Mouse (Mus musculus) CH12.LX (cell line): ENCODE measurements around the gene Tead1. TPM values are rescaled to one million over a fixed set of nuclear protein-coding genes. Genes with fewer than 3 reads are reported as not detected.

Experiments
- DNase-seq: peaks from one replicate; pipeline ENCODE4 v3.0.0-alpha.2; 2013; ENCODE audit errors: extremely low read depth
- H3K27ac ChIP-seq: 2 replicates; pipeline ENCODE4 v1.5.1; 2012; ENCODE audit warnings: low read depth, mild to moderate bottlenecking, control low read depth, moderate library complexity; ENCODE audit not compliant: insufficient read depth
- H3K27me3 ChIP-seq: replicated peaks from 2 replicates; pipeline ENCODE3; 2012; ENCODE audit warnings: inconsistent platforms
- H3K36me3 ChIP-seq, 2 experiments: replicated peaks in 1 of 2; 2 replicates each; pipeline versions ENCODE3 to v1.6.1; 2012; ENCODE audit warnings: inconsistent platforms in 1 of 2, low read length in 1 of 2, mild to moderate bottlenecking in 1 of 2, mixed read lengths in 1 of 2, moderate library complexity in 1 of 2; ENCODE audit not compliant: control insufficient read depth in 1 of 2, insufficient read depth in 1 of 2
- H3K4me1 ChIP-seq, 2 experiments: 2 replicates each; pipeline ENCODE4 v1.6.1; 2012; ENCODE audit warnings: inconsistent platforms in 1 of 2, moderate library complexity in 1 of 2; ENCODE audit not compliant: insufficient read depth in 2 of 2, control insufficient read depth in 1 of 2
- H3K4me2 ChIP-seq: 2 replicates; pipeline ENCODE4 v1.6.1; 2012; ENCODE audit warnings: low read depth, mild to moderate bottlenecking, control low read depth; ENCODE audit not compliant: poor library complexity, insufficient read depth, severe bottlenecking
- H3K4me3 ChIP-seq, 3 experiments: fragments of 150-350 bp in 1 of 3; sonication (generic) in 1 of 3; replicated peaks in 1 of 3; 2 replicates each; pipeline versions ENCODE3 to v1.5.1; 2011 to 2012; ENCODE audit warnings: low read depth in 2 of 3, low read length in 2 of 3, mild to moderate bottlenecking in 2 of 3, moderate library complexity in 2 of 3, control low read depth in 1 of 3, improper control_type of control experiment in 1 of 3, inconsistent platforms in 1 of 3, mixed read lengths in 1 of 3; ENCODE audit not compliant: poor library complexity in 1 of 3
- H3K79me2 ChIP-seq: replicated peaks from 2 replicates; pipeline ENCODE4 v1.6.1; 2012; ENCODE audit warnings: mild to moderate bottlenecking, moderate library complexity; ENCODE audit not compliant: control insufficient read depth, poor library complexity, insufficient read depth, severe bottlenecking; ENCODE audit errors: extremely low read depth
- H3K9ac ChIP-seq: 2 replicates; pipeline ENCODE4 v1.6.1; 2012; ENCODE audit warnings: low read depth, mild to moderate bottlenecking, control low read depth, moderate library complexity; ENCODE audit not compliant: insufficient read depth
- H3K9me3 ChIP-seq: replicated peaks from 2 replicates; pipeline ENCODE3; 2012; ENCODE audit warnings: low read length, inconsistent platforms, mixed read lengths
- BHLHE40 ChIP-seq: IDR thresholded peaks from 2 replicates; pipeline ENCODE4 v1.6.1; 2011; ENCODE audit warnings: mild to moderate bottlenecking, low read depth, low read length, improper control_type of control experiment
- CHD1 ChIP-seq: IDR thresholded peaks from 2 replicates; pipeline ENCODE4 v1.6.1; 2012; ENCODE audit warnings: low read depth, low read length, improper control_type of control experiment, inconsistent platforms
- CTCF ChIP-seq, 2 experiments: IDR thresholded peaks in 1 of 2; conservative IDR thresholded peaks in 1 of 2; 2 replicates each; pipeline ENCODE4 v1.5.1; 2011 to 2012; ENCODE audit warnings: low read depth in 2 of 2, low read length in 2 of 2, improper control_type of control experiment in 1 of 2, inconsistent platforms in 1 of 2, mild to moderate bottlenecking in 1 of 2, moderate library complexity in 1 of 2
- E2F4 ChIP-seq: IDR thresholded peaks from 2 replicates; pipeline ENCODE4 v1.6.1; 2011; ENCODE audit warnings: low read depth, low read length, improper control_type of control experiment; ENCODE audit not compliant: insufficient replicate concordance
- ETS1 ChIP-seq: conservative IDR thresholded peaks from 2 replicates; pipeline ENCODE4 v1.6.1; 2012; ENCODE audit warnings: low read depth, mild to moderate bottlenecking, inconsistent platforms, low read length, improper control_type of control experiment, moderate library complexity
- GABPA ChIP-seq: IDR thresholded peaks from 2 replicates; pipeline ENCODE4 v1.6.1; 2012; ENCODE audit warnings: low read depth, low read length, improper control_type of control experiment, inconsistent platforms; ENCODE audit not compliant: insufficient replicate concordance
- HCFC1 ChIP-seq: IDR thresholded peaks from 2 replicates; pipeline ENCODE4 v1.6.1; 2012; ENCODE audit warnings: low read depth, mild to moderate bottlenecking, inconsistent platforms, low read length, improper control_type of control experiment
- JUN ChIP-seq: IDR thresholded peaks from 2 replicates; pipeline ENCODE4 v1.6.1; 2011; ENCODE audit warnings: low read depth, mild to moderate bottlenecking, low read length, improper control_type of control experiment, moderate library complexity; ENCODE audit not compliant: insufficient read depth
- JUND ChIP-seq: conservative IDR thresholded peaks from 2 replicates; pipeline ENCODE4 v1.6.1; 2011; ENCODE audit warnings: low read depth, low read length, improper control_type of control experiment
- MAFK ChIP-seq: IDR thresholded peaks from 2 replicates; pipeline ENCODE4 v1.6.1; 2011; ENCODE audit warnings: low read length, improper control_type of control experiment; ENCODE audit not compliant: insufficient replicate concordance
- MAX ChIP-seq: IDR thresholded peaks from 2 replicates; pipeline ENCODE4 v1.6.1; 2011; ENCODE audit warnings: low read length, improper control_type of control experiment
- MAZ ChIP-seq: IDR thresholded peaks from 2 replicates; pipeline ENCODE4 v1.6.1; 2012; ENCODE audit warnings: low read depth, mild to moderate bottlenecking, inconsistent platforms, low read length, improper control_type of control experiment, moderate library complexity
- MYC ChIP-seq: IDR thresholded peaks from 2 replicates; pipeline ENCODE4 v1.6.1; 2011; ENCODE audit warnings: low read depth, mild to moderate bottlenecking, improper control_type of control experiment, low read length
- NELFE ChIP-seq: IDR thresholded peaks from 2 replicates; pipeline ENCODE4 v1.6.1; 2011; ENCODE audit warnings: low read depth, low read length, improper control_type of control experiment
- NRF1 ChIP-seq: IDR thresholded peaks from 2 replicates; pipeline ENCODE4 v1.6.1; 2014; ENCODE audit warnings: low read depth, mild to moderate bottlenecking, inconsistent platforms, low read length, improper control_type of control experiment, moderate library complexity
- PAX5 ChIP-seq: IDR thresholded peaks from 2 replicates; pipeline ENCODE4 v1.6.1; 2012; ENCODE audit warnings: low read length, inconsistent platforms, mixed read lengths
- POLR2AphosphoS2 ChIP-seq: IDR thresholded peaks from 2 replicates; pipeline ENCODE4 v1.6.1; 2011; ENCODE audit warnings: low read depth, low read length, improper control_type of control experiment
- RCOR1 ChIP-seq: conservative IDR thresholded peaks from 2 replicates; pipeline ENCODE4 v1.6.1; 2012; ENCODE audit warnings: low read depth, mild to moderate bottlenecking, inconsistent platforms, low read length, improper control_type of control experiment
- SIN3A ChIP-seq: IDR thresholded peaks from 2 replicates; pipeline ENCODE4 v1.6.1; 2012; ENCODE audit warnings: low read length, improper control_type of control experiment, inconsistent platforms
- SMC3 ChIP-seq: IDR thresholded peaks from 2 replicates; pipeline ENCODE4 v1.6.1; 2011; ENCODE audit warnings: low read depth, low read length, improper control_type of control experiment
- TBP ChIP-seq: conservative IDR thresholded peaks from 2 replicates; pipeline ENCODE4 v1.6.1; 2011; ENCODE audit warnings: low read depth, low read length, improper control_type of control experiment
- TCF12 ChIP-seq: IDR thresholded peaks from 2 replicates; pipeline ENCODE4 v1.6.1; 2014; ENCODE audit warnings: low read depth, mild to moderate bottlenecking, inconsistent platforms, low read length, improper control_type of control experiment
- UBTF ChIP-seq: IDR thresholded peaks from 2 replicates; pipeline ENCODE4 v1.6.1; 2012; ENCODE audit warnings: low read depth, mild to moderate bottlenecking, inconsistent platforms, low read length, improper control_type of control experiment, moderate library complexity
- USF1 ChIP-seq: IDR thresholded peaks from 2 replicates; pipeline ENCODE4 v1.6.1; 2014; ENCODE audit warnings: low read depth, mild to moderate bottlenecking, inconsistent platforms, low read length, improper control_type of control experiment
- ZC3H11A ChIP-seq: IDR thresholded peaks from 2 replicates; pipeline ENCODE4 v1.6.1; 2012; ENCODE audit warnings: low read depth, mild to moderate bottlenecking, inconsistent platforms, low read length, improper control_type of control experiment
- ZKSCAN1 ChIP-seq: IDR thresholded peaks from 2 replicates; pipeline ENCODE4 v1.6.1; 2012; ENCODE audit warnings: low read depth, inconsistent platforms, low read length, improper control_type of control experiment, borderline replicate concordance
- ZNF384 ChIP-seq: IDR thresholded peaks from 2 replicates; pipeline ENCODE4 v1.6.1; 2012; ENCODE audit warnings: low read depth, low read length, improper control_type of control experiment, inconsistent platforms
- dilution Hi-C: fragments of 300-500 bp; cut with MboI; formaldehyde crosslinking; loops from 2 replicates; pipeline ENCODE4 v1.14.3; 2020; ENCODE audit warnings: low sequenced_read_pairs; ENCODE audit not compliant: extremely low pct_unique_long_range_greater_than_20kb, extremely low pct_ligation_motif_present
- in situ Hi-C: fragments of 300-500 bp; cut with MboI; formaldehyde crosslinking; loops from 3 replicates; pipeline ENCODE4 v1.14.3; 2019; ENCODE audit warnings: low sequenced_read_pairs, low pct_ligation_motif_present, low pct_unique_long_range_greater_than_20kb, mixed read lengths
- polyA plus RNA-seq: library from polyadenylated mRNA; unstranded; fragments of >175 nt; gene quantifications from 2 replicates; pipeline ENCODE4 v1.2.1, GENCODE M21; 2012; ENCODE audit warnings: low read depth; ENCODE audit not compliant: insufficient read length
- total RNA-seq, 2 experiments: library from RNA; depleted of rRNA; stranded (reverse); fragments of 300-350 nt in 1 of 2; fragments of >200 nt in 1 of 2; gene quantifications; 2 replicates each; pipeline ENCODE4 v1.2.3; 2012 to 2014

Tead1 gene
- total and polyA plus RNA-seq, 3 experiments = not detected

DNA sequence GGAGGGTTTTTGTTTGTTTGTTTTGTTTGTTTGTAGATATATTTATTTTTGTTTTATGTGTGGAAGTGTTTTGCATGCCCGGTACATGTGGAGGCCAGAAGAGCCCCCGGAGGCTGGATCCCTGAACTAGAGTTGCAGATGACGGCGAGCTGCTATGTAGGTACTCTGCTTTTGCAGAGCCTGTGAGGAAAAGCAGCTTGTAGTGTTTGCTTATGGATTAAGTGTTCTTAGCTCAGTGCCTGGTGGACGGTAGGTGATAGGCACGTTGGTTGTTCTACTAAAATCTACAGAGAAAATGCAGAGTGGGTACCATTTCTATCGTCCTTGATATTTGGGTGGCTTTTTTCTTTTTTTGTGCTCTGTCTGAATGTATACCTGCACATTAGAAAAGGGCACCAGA is 192.6 kb downstream of the Tead1 start:
- H3K36me3 ChIP-seq = no peaks in the 10 kb centered on the region
- no peak overlapping the region for H3K4me3 ChIP-seq
- no peak overlapping the region for H3K9ac ChIP-seq
- no peak overlapping the region for H3K27ac ChIP-seq
- no peaks in the 10 kb centered on the region for H3K79me2 ChIP-seq
- no peaks in the 10 kb centered on the region for H3K4me1 ChIP-seq
- DNase-seq = no peak
- in situ Hi-C loops = no loop called here
- no peaks in the 10 kb centered on the region for H3K9me3 ChIP-seq
- no peak for TF ChIP-seq USF1
- TF ChIP-seq JUN = no peak
- no peak for TF ChIP-seq BHLHE40
- TF ChIP-seq CHD1 = no peak
- TF ChIP-seq POLR2AphosphoS2 = no peak
- no peak for TF ChIP-seq JUND
- no peak for TF ChIP-seq MYC
- no peak for TF ChIP-seq CTCF (conservative IDR thresholded peaks at IDR 0.05 in 1 of 2, IDR thresholded peaks at IDR 0.05 in 1 of 2; ENCODE audit: low read depth in 2 of 2, low read length in 2 of 2)
- no peak for TF ChIP-seq HCFC1
- TF ChIP-seq ZNF384 = no peak
- no peak for TF ChIP-seq ETS1
- no peak for TF ChIP-seq SMC3
- TF ChIP-seq SIN3A = no peak
- no peak for TF ChIP-seq ZC3H11A
- no peak for TF ChIP-seq MAFK
- TF ChIP-seq GABPA = no peak
- dilution Hi-C loops = no loop called here
- H3K4me2 ChIP-seq = no peak overlapping the region
- no peaks in the 10 kb centered on the region for H3K27me3 ChIP-seq

DNA sequence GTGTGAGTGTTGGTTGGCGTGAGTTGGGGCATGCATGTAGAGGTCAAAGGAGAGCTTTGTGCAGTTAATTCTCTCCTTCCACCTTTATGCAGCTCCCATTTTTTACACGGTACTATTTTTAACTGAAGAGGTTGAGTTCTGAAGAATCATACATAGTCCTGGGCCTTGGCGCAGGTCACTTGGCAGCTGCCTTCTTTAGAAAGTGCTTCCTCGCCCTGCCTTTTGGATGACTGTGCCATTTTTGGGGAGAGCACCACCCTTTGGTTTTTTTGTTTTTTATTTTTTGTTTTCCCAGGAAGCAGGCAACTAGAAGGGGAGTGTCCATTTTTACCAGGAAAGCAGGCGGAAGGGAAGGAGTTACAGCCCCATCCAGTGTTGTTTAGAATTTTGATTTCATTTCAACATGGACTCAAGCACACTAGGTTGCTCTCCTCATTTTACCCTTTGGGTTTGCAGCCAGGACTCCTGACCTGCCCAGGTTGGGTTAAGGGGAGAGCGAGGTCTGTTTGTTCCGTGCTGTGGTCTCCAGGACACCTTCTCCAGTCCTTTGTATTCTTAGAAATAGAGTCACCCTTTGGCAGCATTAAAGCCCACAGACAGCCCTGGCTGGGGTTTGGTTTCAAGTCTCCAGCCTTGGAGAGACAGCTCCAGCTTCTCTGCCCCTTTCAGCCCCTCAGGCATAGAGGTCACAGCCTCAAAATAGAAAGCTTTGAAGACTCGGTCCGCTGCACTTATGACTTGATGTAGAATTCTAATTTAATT is 193.5 kb downstream of the Tead1 start:
- Histone ChIP-seq H3K27me3 (no peaks in the 10 kb centered on the region), H3K4me3 (no peak overlapping the region), H3K9me3 (no peaks in the 10 kb centered on the region), H3K36me3 (no peaks in the 10 kb centered on the region), H3K27ac (no peak overlapping the region), H3K4me2 (no peak overlapping the region), H3K9ac (no peak overlapping the region), H3K4me1 (no peaks in the 10 kb centered on the region), H3K79me2 (no peaks in the 10 kb centered on the region)
- dilution Hi-C loops = no loop called here
- no peak for TF ChIP-seq NRF1
- TF ChIP-seq PAX5 = no peak
- TF ChIP-seq NELFE = no peak
- no peak for TF ChIP-seq MAZ
- TF ChIP-seq HCFC1 = no peak
- no peak for TF ChIP-seq TBP
- no peak for TF ChIP-seq MAX
- TF ChIP-seq RCOR1 = no peak
- TF ChIP-seq E2F4 = no peak
- TF ChIP-seq ETS1 = no peak
- TF ChIP-seq TCF12 = no peak
- no peak for TF ChIP-seq ZKSCAN1
- TF ChIP-seq USF1 = no peak
- no peak for TF ChIP-seq SMC3
- TF ChIP-seq UBTF = no peak
- no peak for TF ChIP-seq GABPA
- in situ Hi-C loops = no loop called here
- DNase-seq = no peak
